Mouse (Mus musculus) erythroblast, embryonic 14.5 days (primary cell): ENCODE data around the gene Pid1. TPM values are rescaled to one million over a fixed set of nuclear protein-coding genes. Genes with fewer than 3 reads are reported as not detected.

Source experiments
- H3K27me3 ChIP-seq: 2 replicates; pipeline ENCODE4 v1.6.1; 2012; ENCODE audit warnings: inconsistent platforms; ENCODE audit not compliant: control insufficient read depth
- H3K36me3 ChIP-seq: 2 replicates; pipeline ENCODE4 v1.6.1; 2012; ENCODE audit warnings: mild to moderate bottlenecking, inconsistent platforms; ENCODE audit not compliant: control insufficient read depth
- H3K4me1 ChIP-seq: 2 replicates; pipeline ENCODE4 v1.6.1; 2012; ENCODE audit warnings: inconsistent platforms; ENCODE audit not compliant: control insufficient read depth
- H3K4me3 ChIP-seq: replicated peaks from 2 replicates; pipeline ENCODE3; 2012; ENCODE audit warnings: moderate library complexity, mild to moderate bottlenecking, inconsistent platforms
- H3K9me3 ChIP-seq: 2 replicates; pipeline ENCODE4 v1.6.1; 2012; ENCODE audit warnings: low read length, inconsistent platforms, mixed read lengths; ENCODE audit not compliant: control insufficient read depth
- GATA1 ChIP-seq: IDR thresholded peaks from 2 replicates; pipeline ENCODE4 v1.6.1; 2012; ENCODE audit warnings: low read length, inconsistent platforms, mixed read lengths
- TAL1 ChIP-seq: IDR thresholded peaks from 3 replicates; pipeline ENCODE4 v1.6.1; 2012; ENCODE audit warnings: low read length, inconsistent platforms, mixed read lengths
- polyA plus RNA-seq: library from polyadenylated mRNA; stranded (reverse); fragments of >175 nt; gene quantifications from 2 replicates; pipeline ENCODE4 v1.2.3, GENCODE M21; 2012

Gene Pid1
- polyA plus RNA-seq, 1 experiment: 0.05 TPM

- no peaks in the 10 kb centered on the region for H3K27me3 ChIP-seq
- TF ChIP-seq TAL1 (no peak), GATA1 (no peak)
- no peaks in the 10 kb centered on the region for H3K4me1 ChIP-seq
- no peak overlapping the region for H3K4me3 ChIP-seq
- H3K36me3 ChIP-seq: no peaks in the 10 kb centered on the region
- H3K9me3 ChIP-seq: peaks cover 3% of the 10 kb centered on the region; the same call in 1 of the 2 replicates
Observed at GRCm38 (mm10) chr1:84079566-84079965, 284.4 kb downstream of the Pid1 start.

DNA sequence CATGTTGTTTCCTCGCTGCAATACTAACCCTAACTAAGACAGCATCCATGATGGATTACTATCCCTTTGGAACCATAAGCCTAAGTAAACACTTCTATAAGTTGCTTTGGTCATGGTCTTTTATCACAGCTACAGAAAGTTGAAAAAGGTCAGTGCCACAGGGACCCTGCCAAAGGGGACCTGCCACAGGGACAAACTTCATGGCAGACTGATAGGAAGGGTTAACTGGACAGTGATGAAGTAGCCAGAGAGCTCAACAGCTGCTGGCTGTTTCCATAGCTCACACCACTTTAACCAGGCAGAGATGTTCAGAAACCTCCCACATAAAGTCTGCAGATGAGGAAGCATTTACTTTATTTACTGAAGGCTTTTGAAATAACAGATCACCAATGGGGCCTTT is 287.0 kb downstream of the Pid1 start:
- Histone ChIP-seq H3K27me3 (no peaks in the 10 kb centered on the region), H3K4me3 (no peak overlapping the region), H3K36me3 (no peaks in the 10 kb centered on the region), H3K9me3 (peaks cover 3% of the 10 kb centered on the region; the same call in 1 of the 2 replicates), H3K4me1 (no peaks in the 10 kb centered on the region)
- TF ChIP-seq GATA1 (no peak), TAL1 (no peak)

GRCm38 (mm10) chr1:84056884-84057630 is 306.9 kb downstream of the Pid1 start:
- TF ChIP-seq GATA1 (no peak), TAL1 (no peak)
- Histone ChIP-seq H3K4me1 (no peaks in the 10 kb centered on the region), H3K4me3 (no peak overlapping the region), H3K27me3 (no peaks in the 10 kb centered on the region), H3K36me3 (no peaks in the 10 kb centered on the region), H3K9me3 (peaks cover 2% of the 10 kb centered on the region; the same call in 1 of the 2 replicates)

DNA sequence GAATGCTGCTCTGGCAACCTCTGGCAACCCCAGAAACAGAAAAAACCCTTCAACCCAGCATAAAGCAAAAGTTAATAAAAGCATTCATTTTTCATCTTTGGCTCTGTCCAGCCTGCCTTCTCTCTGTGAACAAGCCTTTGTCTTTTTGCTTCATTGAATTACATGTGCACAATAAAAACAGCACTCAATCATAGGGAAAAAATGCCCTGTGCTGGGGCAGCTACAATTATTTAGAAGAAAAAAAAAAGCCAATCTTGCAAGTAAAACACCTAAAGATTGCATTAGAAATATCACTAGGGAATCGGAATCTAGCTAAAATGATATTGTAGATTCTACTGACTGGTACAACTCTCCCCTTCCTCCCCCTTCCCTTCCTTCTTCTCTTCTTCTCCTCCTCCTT is 307.7 kb downstream of the Pid1 start:
- H3K4me1 ChIP-seq: no peaks in the 10 kb centered on the region
- H3K27me3 ChIP-seq: no peaks in the 10 kb centered on the region
- TF ChIP-seq TAL1 (no peak), GATA1 (no peak)
- H3K4me3 ChIP-seq: no peak overlapping the region
- H3K9me3 ChIP-seq: no peaks in the 10 kb centered on the region
- H3K36me3 ChIP-seq: no peaks in the 10 kb centered on the region

DNA sequence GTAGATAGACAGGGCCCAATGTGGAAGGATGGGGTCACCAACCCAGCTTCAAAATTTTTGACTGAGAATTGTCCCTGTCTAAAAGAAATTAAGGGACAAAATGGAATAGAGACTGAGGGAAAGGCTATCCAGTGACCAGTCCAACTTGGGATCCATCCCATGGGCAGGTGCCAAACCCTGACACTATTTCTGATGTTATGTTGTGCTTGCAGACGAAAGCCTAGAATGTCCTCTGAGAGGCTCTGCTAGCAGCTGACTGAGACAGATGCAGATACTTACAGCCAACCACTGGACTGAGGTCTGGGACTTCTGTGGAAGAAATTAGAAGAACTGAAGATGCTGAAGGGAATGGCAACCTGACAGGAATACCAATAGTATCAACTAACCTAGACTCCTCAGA is 338.2 kb downstream of the Pid1 start:
- no peaks in the 10 kb centered on the region for H3K9me3 ChIP-seq
- H3K4me3 ChIP-seq: no peak overlapping the region
- no peaks in the 10 kb centered on the region for H3K36me3 ChIP-seq
- TF ChIP-seq TAL1 (no peak), GATA1 (no peak)
- no peaks in the 10 kb centered on the region for H3K4me1 ChIP-seq
- H3K27me3 ChIP-seq: no peaks in the 10 kb centered on the region

- Histone ChIP-seq H3K36me3 (no peaks in the 10 kb centered on the region), H3K4me3 (no peak overlapping the region), H3K27me3 (no peaks in the 10 kb centered on the region), H3K9me3 (no peaks in the 10 kb centered on the region; the same call in 1 of the 2 replicates), H3K4me1 (no peaks in the 10 kb centered on the region)
- no peak for TF ChIP-seq TAL1
- no peak for TF ChIP-seq GATA1
Observed at GRCm38 (mm10) chr1:84012871-84013375, 351.1 kb downstream of the Pid1 start.

- H3K4me3 ChIP-seq: no peak overlapping the region
- no peaks in the 10 kb centered on the region for H3K36me3 ChIP-seq
- H3K27me3 ChIP-seq: no peaks in the 10 kb centered on the region
- H3K4me1 ChIP-seq: no peaks in the 10 kb centered on the region
- H3K9me3 ChIP-seq: peaks cover 4% of the 10 kb centered on the region; the same call in 1 of the 2 replicates
- TF ChIP-seq TAL1: no peak
- TF ChIP-seq GATA1: no peak
Observed at GRCm38 (mm10) chr1:84002630-84003029, 361.4 kb downstream of the Pid1 start.
